Mouse (Mus musculus) erythroid progenitor cell, adult 5-6 weeks (primary cell): ENCODE results near the gene Fbxo6. TPM values are rescaled to one million over a fixed set of nuclear protein-coding genes. Genes with fewer than 3 reads are reported as not detected.
"Not testable (repeated sequence)": the region's sequence is repeated elsewhere in the genome, so short reads cannot be mapped to it uniquely, and the experiment has no call there.

Source experiments
- ATAC-seq: replicated peaks from 2 replicates; pipeline ENCODE4 v1.8.0; 2016; ENCODE audit warnings: moderate number of reproducible peaks, mild to moderate bottlenecking, moderate TSS enrichment, inconsistent platforms; ENCODE audit not compliant: poor library complexity, low FRiP score, severe bottlenecking
- total RNA-seq, 2 experiments: library from RNA; stranded (forward) in 1 of 2; stranded (reverse) in 1 of 2; fragments of 150-400 nt in 1 of 2; fragments of 186-747, 209-891 nt in 1 of 2; gene quantifications; 2 replicates each; pipeline versions ENCODE4 v1.2.3 to v1.2.4; 2015 to 2017; ENCODE audit warnings: low replicate concordance in 2 of 2

Fbxo6 gene
- total RNA-seq (2015; ENCODE audit: low replicate concordance) (3.2 TPM in 1 of 2 replicates, not detected in the other), total RNA-seq (2017; ENCODE audit: low replicate concordance) (2.1 TPM in 1 of 2 replicates, not detected in the other)

GRCm38 (mm10) chr4:148151267-148152168 is at the start of gene Fbxo6:
Gene Fbxo6 (minus strand): TSS chr4:148152140.
- ATAC-seq: peak; percentile 80

- no peak for ATAC-seq
These were observed 46.8 kb upstream of the Fbxo6 start for GRCm38 (mm10) chr4:148198721-148199120.

- ATAC-seq: 0 out of 2 replicates have a peak, but pooled peaks have one; percentile 48
These were observed 42.5 kb upstream of the Fbxo6 start for GRCm38 (mm10) chr4:148194400-148194799.

GRCm38 (mm10) chr4:148192707-148193245 is 40.8 kb upstream of the Fbxo6 start:
- ATAC-seq: no peak

GRCm38 (mm10) chr4:148188767-148189166 is 36.8 kb upstream of the Fbxo6 start:
- peak; percentile 60; the same call in 1 of the 2 replicates for ATAC-seq

GRCm38 (mm10) chr4:148185819-148186218 is 33.9 kb upstream of the Fbxo6 start:
- no peak for ATAC-seq

- ATAC-seq: no peak
These were observed 32.6 kb upstream of the Fbxo6 start for GRCm38 (mm10) chr4:148184564-148184963.

GRCm38 (mm10) chr4:148182363-148182762 is 30.4 kb upstream of the Fbxo6 start:
- ATAC-seq: no peak

GRCm38 (mm10) chr4:148181483-148181882 is 29.5 kb upstream of the Fbxo6 start:
- no peak for ATAC-seq

GRCm38 (mm10) chr4:148177716-148178115 is 25.8 kb upstream of the Fbxo6 start:
- no peak for ATAC-seq

GRCm38 (mm10) chr4:148176603-148177002 is 24.7 kb upstream of the Fbxo6 start:
- ATAC-seq: not testable (repeated sequence)

GRCm38 (mm10) chr4:148174495-148174862 is 22.5 kb upstream of the Fbxo6 start:
- ATAC-seq: no peak

GRCm38 (mm10) chr4:148173811-148174494 is 22.0 kb upstream of the Fbxo6 start:
- no peak for ATAC-seq

GRCm38 (mm10) chr4:148171261-148171660 is 19.3 kb upstream of the Fbxo6 start:
- ATAC-seq: no peak

- 0 out of 2 replicates have a peak, but pooled peaks have one; percentile 40 for ATAC-seq
These were observed 18.9 kb upstream of the Fbxo6 start for GRCm38 (mm10) chr4:148170842-148171241.

GRCm38 (mm10) chr4:148169586-148169985 is 17.6 kb upstream of the Fbxo6 start:
- ATAC-seq: no peak

- peak; percentile 79 for ATAC-seq
These were observed 16.3 kb upstream of the Fbxo6 start for GRCm38 (mm10) chr4:148168287-148168686.

GRCm38 (mm10) chr4:148166986-148167385 is 15.0 kb upstream of the Fbxo6 start:
- ATAC-seq: no peak

GRCm38 (mm10) chr4:148166431-148166830 is 14.5 kb upstream of the Fbxo6 start:
- no peak for ATAC-seq

GRCm38 (mm10) chr4:148165551-148165950 is 13.6 kb upstream of the Fbxo6 start:
- no peak for ATAC-seq
